Mouse (Mus musculus) brown adipose tissue, adult 24 weeks (tissue): ENCODE data around the gene Gm21775. TPM values are rescaled to one million over a fixed set of nuclear protein-coding genes. Genes with fewer than 3 reads are reported as not detected.
"Not testable (repeated sequence)": the region's sequence is repeated elsewhere in the genome, so short reads cannot be mapped to it uniquely, and the experiment has no call there.

Source experiments
- H3K27ac ChIP-seq: fragments of 200-500 bp; replicated peaks from 2 replicates; pipeline ENCODE4 v1.5.1; 2012; ENCODE audit warnings: low read depth, mild to moderate bottlenecking, low read length
- H3K4me1 ChIP-seq: fragments of 200-500 bp; 2 replicates; pipeline ENCODE4 v1.6.1; 2012; ENCODE audit warnings: low read length, mixed read lengths; ENCODE audit not compliant: control insufficient read depth, insufficient read depth, insufficient read length
- H3K4me3 ChIP-seq: fragments of 200-500 bp; 2 replicates; pipeline ENCODE4 v1.5.1; 2012; ENCODE audit warnings: low read depth, mild to moderate bottlenecking, low read length, moderate library complexity; ENCODE audit not compliant: insufficient read depth
- polyA plus RNA-seq: library from polyadenylated mRNA; stranded (reverse); fragments of >200 nt; gene quantifications from 2 replicates; pipeline ENCODE4 v1.2.4, GENCODE M21; 2012; ENCODE audit not compliant: missing spikeins, insufficient read depth, insufficient read length

Gm21775 gene
- polyA plus RNA-seq, result not detected in 2 replicates

DNA sequence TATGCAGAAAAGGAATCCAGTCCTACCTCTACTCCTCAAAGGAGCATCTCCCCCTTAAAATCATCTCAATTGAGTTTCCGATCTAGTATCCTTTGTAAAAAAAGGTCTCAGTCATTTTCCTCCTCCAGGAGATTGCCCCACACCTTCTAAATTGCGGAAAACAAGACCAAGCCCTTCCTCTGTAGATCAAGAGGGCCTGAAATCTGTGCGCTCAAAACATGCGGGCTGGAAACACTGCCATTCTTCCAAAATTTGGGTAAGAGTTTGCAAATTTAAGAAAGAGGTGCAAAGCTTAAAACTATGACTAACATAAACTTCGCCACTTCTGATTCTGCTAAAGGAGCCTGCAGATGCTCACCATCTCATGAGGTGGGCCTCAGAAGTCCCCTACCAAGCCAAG, at the start of gene Gm21775:
Gene Gm21775 (plus strand): TSS at position 301 of the 400 bp plus-strand sequence.
- H3K4me3 ChIP-seq, H3K27ac ChIP-seq, H3K4me1 ChIP-seq: not testable (repeated sequence)

DNA sequence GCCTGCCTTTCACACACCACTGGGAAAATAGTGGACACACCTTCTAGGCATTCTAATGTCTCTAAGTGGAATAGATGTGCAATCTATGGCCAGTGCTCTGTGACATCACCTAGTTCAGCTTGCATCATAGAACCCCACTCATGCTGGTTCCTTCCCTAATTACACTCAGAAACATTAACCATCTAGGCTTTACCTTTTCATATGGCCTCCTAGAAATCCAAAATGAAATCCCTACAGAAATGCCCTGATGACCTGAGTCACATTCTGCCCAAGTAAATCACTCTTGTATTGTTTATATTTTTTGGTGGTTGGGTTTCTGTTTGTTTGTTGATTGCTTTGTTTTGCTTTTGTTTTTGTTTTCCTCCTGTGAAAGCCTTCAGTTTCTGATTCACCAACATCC, 17.3 kb upstream of the Gm21775 start, which contains the start of gene Gm20737:
Gene Gm20737 (minus strand): TSS at position 101 of the 400 bp plus-strand sequence.
- not testable (repeated sequence) for H3K4me3 ChIP-seq, H3K27ac ChIP-seq, H3K4me1 ChIP-seq

Other genes with a start within 250 kb of the Gm21775 start
- gene Gm20834, start 228.9 kb upstream of the Gm21775 start, polyA plus RNA-seq, result not detected in 2 replicates
- not detected in 2 replicates for gene Gm28510, start 140.7 kb upstream of the Gm21775 start, polyA plus RNA-seq
- gene Gm20737, start 17.4 kb upstream of the Gm21775 start, polyA plus RNA-seq, result not detected in 2 replicates
- gene Gm21900, start 62.9 kb downstream of the Gm21775 start, polyA plus RNA-seq, result not detected in 2 replicates
- not detected in 2 replicates for gene Gm20777, start 199.0 kb downstream of the Gm21775 start, polyA plus RNA-seq